Comparison of ENCODE assay signal across 9 mouse cellular contexts in the genomic region with DNA sequence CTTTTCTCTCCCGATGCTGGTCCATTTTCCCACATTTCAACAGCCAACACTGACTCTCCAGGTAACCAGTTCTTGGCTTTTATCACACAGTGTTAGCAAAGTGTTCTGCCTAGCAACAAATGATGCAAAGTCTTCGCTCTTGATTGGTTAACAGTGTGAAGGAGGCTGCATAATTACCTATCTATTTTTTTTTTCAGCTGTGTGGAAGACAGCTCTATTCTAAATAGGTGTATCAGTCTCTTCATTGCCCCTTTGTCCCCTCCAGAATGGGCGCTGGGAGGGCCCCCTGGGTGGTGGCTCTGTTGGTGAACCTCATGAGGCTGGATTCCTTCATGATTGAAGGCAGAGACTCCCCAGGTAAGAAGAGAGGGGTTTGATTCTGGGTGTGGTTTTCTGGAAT. TPM values are rescaled to one million over a fixed set of nuclear protein-coding genes. Genes with fewer than 3 reads are reported as not detected.
DNase-seq lines count a peak whose midpoint lies in the region; ATAC-seq and TF ChIP-seq lines count a peak whose summit lies in the region.
"Had no signal": no experiment of that assay in that cellular context is flagged by ENCODE, and none has a peak within 500 bp of the region (broad histone marks: within the 10 kb centered on the region; RNA-seq: fewer than 3 reads in every experiment).

A gene (plus strand): TSS at position 198 of the 400 bp plus-strand sequence.

- no peak within 1 kb of the TSS for H3K27ac ChIP-seq in hindbrain, postnatal 0 days
- H3K27ac ChIP-seq in hindbrain, embryonic 16.5 days (ENCODE audit: low read depth, low read length): no peak within 1 kb of the TSS
- H3K27ac ChIP-seq in kidney, embryonic 16.5 days (ENCODE audit: low read length): peak within 1 kb of the TSS; percentile 35; the same call in 1 of the 2 replicates
- H3K27ac ChIP-seq in midbrain, postnatal 0 days (ENCODE audit: low read depth, low read length): no peak within 1 kb of the TSS
- H3K27ac ChIP-seq: limb, embryonic 15.5 days had no signal

- no peaks in the 10 kb centered on the region for H3K27me3 ChIP-seq in hindbrain, postnatal 0 days (ENCODE audit: insufficient read depth, low read length)
- H3K27me3 ChIP-seq in hindbrain, embryonic 16.5 days (replicated peaks; ENCODE audit: control insufficient read depth, insufficient read depth, low read length): no peaks in the 10 kb centered on the region
- no peaks in the 10 kb centered on the region for H3K27me3 ChIP-seq in kidney, embryonic 16.5 days (ENCODE audit: insufficient read depth, low read length)
- H3K27me3 ChIP-seq in midbrain, postnatal 0 days (ENCODE audit: insufficient read depth, low read length): no peaks in the 10 kb centered on the region
- H3K27me3 ChIP-seq: limb, embryonic 15.5 days had no signal

- H3K4me3 ChIP-seq in hindbrain, postnatal 0 days (ENCODE audit: low read length): no peak within 1 kb of the TSS
- no peak within 1 kb of the TSS for H3K4me3 ChIP-seq in hindbrain, embryonic 16.5 days (ENCODE audit: low read length)
- H3K4me3 ChIP-seq in kidney, embryonic 16.5 days (ENCODE audit: low read length): no peak within 1 kb of the TSS
- no peak within 1 kb of the TSS for H3K4me3 ChIP-seq in midbrain, postnatal 0 days (ENCODE audit: low read depth, low read length)
- H3K4me3 ChIP-seq: limb, embryonic 15.5 days had no signal

- TF ChIP-seq CTCF in hindbrain, postnatal 0 days (IDR thresholded peaks at IDR 0.05; ENCODE audit: low read depth): no peak
- no peak for TF ChIP-seq CTCF in midbrain, postnatal 0 days (IDR thresholded peaks at IDR 0.05)

- DNase-seq in hindbrain, postnatal 0 days (ENCODE audit: low spot score): peak; percentile 88
- peak; percentile 86 for DNase-seq in CD4-positive helper T cell, adult 2 months (ENCODE audit: low read depth, low spot score)
- peak; percentile 53 for DNase-seq in NIH3T3 (ENCODE audit: low read depth)
- peak; percentile 87 for DNase-seq in midbrain, postnatal 0 days (ENCODE audit: low spot score)
- no peak for DNase-seq in gastrocnemius, postnatal 36 days

- intact Hi-C loops in gastrocnemius, postnatal 36 days (cut with DNase I): loop anchor here (10.0 kb wide), 1 partner anchor 164 kb away; no protein-coding TSS in a partner anchor

- whole genome bisulfite sequencing in hindbrain, postnatal 0 days: 54% methylated on average over 3 of the region's 3 CpGs
- WGBS in hindbrain, embryonic 16.5 days: 60% methylated on average over 3 of the region's 3 CpGs
- WGBS in kidney, embryonic 16.5 days: 62% methylated on average over 3 of the region's 3 CpGs
- WGBS in midbrain, postnatal 0 days: 62% methylated on average over 3 of the region's 3 CpGs

- H3K4me2 ChIP-seq in hindbrain, postnatal 0 days (ENCODE audit: low read depth, low read length): no peak within 1 kb of the TSS
- H3K4me2 ChIP-seq in hindbrain, embryonic 16.5 days (ENCODE audit: low read length): no peak within 1 kb of the TSS
- no peak within 1 kb of the TSS for H3K4me2 ChIP-seq in kidney, embryonic 16.5 days (replicated peaks; ENCODE audit: low read depth, low read length)
- no peak within 1 kb of the TSS for H3K4me2 ChIP-seq in midbrain, postnatal 0 days (ENCODE audit: low read depth, low read length, poor library complexity, severe bottlenecking)
- H3K4me2 ChIP-seq: limb, embryonic 15.5 days had no signal

- H3K36me3 ChIP-seq in hindbrain, postnatal 0 days (ENCODE audit: insufficient read depth, low read length): no peaks in the 10 kb centered on the region
- no peaks in the 10 kb centered on the region for H3K36me3 ChIP-seq in hindbrain, embryonic 16.5 days (ENCODE audit: control insufficient read depth, insufficient read depth, low read length)
- no peaks in the 10 kb centered on the region for H3K36me3 ChIP-seq in kidney, embryonic 16.5 days (ENCODE audit: insufficient read depth, low read length)
- no peaks in the 10 kb centered on the region for H3K36me3 ChIP-seq in midbrain, postnatal 0 days (ENCODE audit: insufficient read depth, low read length)
- H3K36me3 ChIP-seq: limb, embryonic 15.5 days had no signal

- H3K9me3 ChIP-seq in hindbrain, postnatal 0 days (ENCODE audit: low read length): peaks cover 4% of the 10 kb centered on the region; the same call in 1 of the 2 replicates
- H3K9me3 ChIP-seq in hindbrain, embryonic 16.5 days (ENCODE audit: control insufficient read depth, low read length): peaks cover 3% of the 10 kb centered on the region
- 0 out of 2 replicates have a peak, but pooled peaks cover 4% of the 10 kb centered on the region for H3K9me3 ChIP-seq in kidney, embryonic 16.5 days (ENCODE audit: low read length)
- H3K9me3 ChIP-seq in midbrain, postnatal 0 days (ENCODE audit: low read length): peaks cover 9% of the 10 kb centered on the region; the same call in 1 of the 2 replicates
- H3K9me3 ChIP-seq: limb, embryonic 15.5 days had no signal

- ATAC-seq in hindbrain, postnatal 0 days: peak; percentile 73; the same call in 1 of the 2 replicates
- no peak for ATAC-seq in hindbrain, embryonic 16.5 days
- ATAC-seq in kidney, embryonic 16.5 days (ENCODE audit: low FRiP score, low TSS enrichment): no peak
- 0 out of 2 replicates have a peak, but pooled peaks have one; percentile 49 for ATAC-seq in midbrain, postnatal 0 days (ENCODE audit: low FRiP score)

- no peaks in the 10 kb centered on the region for H3K4me1 ChIP-seq in hindbrain, postnatal 0 days (ENCODE audit: insufficient read depth, low read length)
- H3K4me1 ChIP-seq in hindbrain, embryonic 16.5 days (ENCODE audit: control insufficient read depth, insufficient read depth, low read depth, low read length): no peaks in the 10 kb centered on the region
- no peaks in the 10 kb centered on the region for H3K4me1 ChIP-seq in kidney, embryonic 16.5 days (ENCODE audit: insufficient read depth, low read length)
- no peaks in the 10 kb centered on the region for H3K4me1 ChIP-seq in midbrain, postnatal 0 days (ENCODE audit: insufficient read depth, low read length)
- H3K4me1 ChIP-seq: limb, embryonic 15.5 days had no signal

- no peak within 1 kb of the TSS for H3K9ac ChIP-seq in hindbrain, postnatal 0 days (replicated peaks; ENCODE audit: low read length)
- no peak within 1 kb of the TSS for H3K9ac ChIP-seq in hindbrain, embryonic 16.5 days (ENCODE audit: low read depth, low read length)
- H3K9ac ChIP-seq in kidney, embryonic 16.5 days (replicated peaks; ENCODE audit: low read length): no peak within 1 kb of the TSS
- no peak within 1 kb of the TSS for H3K9ac ChIP-seq in midbrain, postnatal 0 days (replicated peaks; ENCODE audit: low read length, poor library complexity, severe bottlenecking)
- H3K9ac ChIP-seq: limb, embryonic 15.5 days had no signal

RNA-seq across cellular contexts. Expression of the gene that starts here (rescaled TPM):
- 0.14 and 0.42 TPM in 2 replicates for total RNA-seq in hindbrain, postnatal 0 days (2014; rRNA removed)
- polyA plus RNA-seq in hindbrain, postnatal 0 days (2015; fragmentation: Nextera tagmentation; extraction: Ambion mirVana): 0.13 and 0.35 TPM in 2 replicates
- 0.16 and 0.33 TPM in 2 replicates for polyA plus RNA-seq in hindbrain, embryonic 16.5 days (2015; fragmentation: Nextera tagmentation; extraction: Ambion mirVana)
- polyA plus RNA-seq in kidney, embryonic 16.5 days (2015; fragmentation: Nextera tagmentation; extraction: Ambion mirVana): 0.14 and 0.27 TPM in 2 replicates
- 1.1 and 1.2 TPM in 2 replicates for total RNA-seq in midbrain, postnatal 0 days (2014; rRNA removed)
- 0.31 and 0.55 TPM in 2 replicates for polyA plus RNA-seq in midbrain, postnatal 0 days (2015; fragmentation: Nextera tagmentation; extraction: Ambion mirVana)
- under 1 TPM in 1 of 2 experiments, not detected in 1; 0.27 TPM for total RNA-seq in gastrocnemius, postnatal 36 days (2021)
- polyA plus RNA-seq: embryonic facial prominence, embryonic 11.5 days; limb, embryonic 15.5 days had no signal

Comparison
In these comparisons a context has a peak if more than half of its experiments do, and no peak if none do; other contexts are left out.
1. Peak in DNase-seq and ATAC-seq in hindbrain, postnatal 0 days; RNA of the gene not detected or under 1 TPM.
2. DNase-seq: peak in CD4-positive helper T cell, adult 2 months (single experiment), NIH3T3 (single experiment) and midbrain, postnatal 0 days (single experiment); none in gastrocnemius, postnatal 36 days (0 of 2).